38 mouse cellular contexts compared by ENCODE assay signal in genomic region chr11:109866537-109867160, GRCm38 (mm10). TPM values are rescaled to one million over a fixed set of nuclear protein-coding genes. Genes with fewer than 3 reads are reported as not detected.
DNase-seq lines count a peak whose midpoint lies in the region; ATAC-seq and TF ChIP-seq lines count a peak whose summit lies in the region.
"Had no signal": no experiment of that assay in that cellular context is flagged by ENCODE, and none has a peak within 500 bp of the region (broad histone marks: within the 10 kb centered on the region; RNA-seq: fewer than 3 reads in every experiment).

No protein-coding gene starts in this region.

- DNase-seq in forebrain, postnatal 0 days: no peak
- DNase-seq in heart, postnatal 0 days (ENCODE audit: low spot score): no peak
- DNase-seq in heart, adult 8-10 months (ENCODE audit: low spot score): no peak
- peak; percentile 55 for DNase-seq in lung, embryonic 14.5 days
- DNase-seq in lung, postnatal 36 days: no peak
- no peak for DNase-seq in MEL (ENCODE audit: low read depth, low spot score)
- DNase-seq in right cerebral cortex, adult 2 months (ENCODE audit: low spot score in 2 of 2): no peak
- DNase-seq: adrenal gland, postnatal 25 days; cerebellum, adult 11-12 months; cerebellum, adult 9-11 months; embryo, embryonic 11 days; gastrocnemius, postnatal 14 days; heart, adult 18-20 months; kidney, adult 9 months; kidney, postnatal 14 days; lung, postnatal 14 days; right cerebral cortex, adult 18-20 months; right cerebral cortex, postnatal 4 days; thymus, postnatal 4 days had no signal

- no peak overlapping the region for H3K27ac ChIP-seq in forebrain, postnatal 0 days (ENCODE audit: low read depth, low read length)
- H3K27ac ChIP-seq in forebrain, embryonic 15.5 days (replicated peaks): no peak overlapping the region
- H3K27ac ChIP-seq in heart, postnatal 0 days (ENCODE audit: low read depth): no peak overlapping the region
- H3K27ac ChIP-seq in lung, embryonic 14.5 days (ENCODE audit: low read depth): no peak overlapping the region
- no peak overlapping the region for H3K27ac ChIP-seq in MEL (ENCODE audit: control insufficient read depth, low read depth, low read length)
- H3K27ac ChIP-seq: embryonic facial prominence, embryonic 12.5 days; heart, embryonic 15.5 days; hindbrain, embryonic 15.5 days; left cerebral cortex, adult 2 months; limb, embryonic 12.5 days; liver, embryonic 15.5 days; midbrain, embryonic 10.5 days; neural tube, embryonic 12.5 days had no signal

- TF ChIP-seq EP300 in heart, postnatal 0 days (IDR thresholded peaks at IDR 0.05; ENCODE audit: low read depth): no peak
- TF ChIP-seq EP300 in MEL (IDR thresholded peaks at IDR 0.05; ENCODE audit: low read depth in 1 of 2, low read length in 2 of 2): no peak

- TF ChIP-seq POLR2A in MEL (IDR thresholded peaks at IDR 0.05; ENCODE audit: control insufficient read depth in 1 of 2, insufficient read depth in 1 of 2, low read depth in 1 of 2, low read length in 2 of 2, poor library complexity in 1 of 2): no peak

- no peaks in the 10 kb centered on the region for H3K79me2 ChIP-seq in MEL (ENCODE audit: control insufficient read depth, insufficient read depth, low read length, poor library complexity)

- no peaks in the 10 kb centered on the region for H3K9me3 ChIP-seq in forebrain, postnatal 0 days (ENCODE audit: low read length)
- no peaks in the 10 kb centered on the region for H3K9me3 ChIP-seq in forebrain, embryonic 15.5 days
- no peaks in the 10 kb centered on the region for H3K9me3 ChIP-seq in heart, postnatal 0 days (replicated peaks; ENCODE audit: control insufficient read depth, low read length)
- no peaks in the 10 kb centered on the region for H3K9me3 ChIP-seq in lung, embryonic 14.5 days (ENCODE audit: low read depth, low read length)
- no peaks in the 10 kb centered on the region for H3K9me3 ChIP-seq in MEL (replicated peaks; ENCODE audit: insufficient read depth, low read length)
- H3K9me3 ChIP-seq: embryonic facial prominence, embryonic 12.5 days; heart, embryonic 15.5 days; hindbrain, embryonic 15.5 days; limb, embryonic 12.5 days; liver, embryonic 15.5 days; midbrain, embryonic 10.5 days; neural tube, embryonic 12.5 days had no signal

- WGBS in forebrain, postnatal 0 days: 79% methylated on average over 11 of the region's 11 CpGs
- WGBS in forebrain, embryonic 15.5 days: 76% methylated on average over 11 of the region's 11 CpGs
- 59% methylated on average over 11 of the region's 11 CpGs for WGBS in heart, postnatal 0 days
- WGBS in lung, embryonic 14.5 days: 48% methylated on average over 11 of the region's 11 CpGs

- no peaks in the 10 kb centered on the region for H3K27me3 ChIP-seq in forebrain, postnatal 0 days (ENCODE audit: insufficient read depth, low read length)
- no peaks in the 10 kb centered on the region for H3K27me3 ChIP-seq in forebrain, embryonic 15.5 days
- no peaks in the 10 kb centered on the region for H3K27me3 ChIP-seq in heart, postnatal 0 days (ENCODE audit: control insufficient read depth, insufficient read depth, low read length)
- no peaks in the 10 kb centered on the region for H3K27me3 ChIP-seq in lung, embryonic 14.5 days (ENCODE audit: insufficient read depth, low read length)
- no peaks in the 10 kb centered on the region for H3K27me3 ChIP-seq in MEL (ENCODE audit: control insufficient read depth in 1 of 2, insufficient read depth in 2 of 2, low read length in 2 of 2)
- H3K27me3 ChIP-seq: embryonic facial prominence, embryonic 12.5 days; heart, embryonic 15.5 days; hindbrain, embryonic 15.5 days; limb, embryonic 12.5 days; liver, embryonic 15.5 days; neural tube, embryonic 12.5 days had no signal

- H3K4me1 ChIP-seq in forebrain, postnatal 0 days (ENCODE audit: insufficient read depth): no peaks in the 10 kb centered on the region
- H3K4me1 ChIP-seq in forebrain, embryonic 15.5 days: no peaks in the 10 kb centered on the region
- H3K4me1 ChIP-seq in heart, postnatal 0 days (ENCODE audit: control insufficient read depth, insufficient read depth): no peaks in the 10 kb centered on the region
- H3K4me1 ChIP-seq in lung, embryonic 14.5 days (ENCODE audit: insufficient read depth): no peaks in the 10 kb centered on the region
- H3K4me1 ChIP-seq in MEL (ENCODE audit: control insufficient read depth in 1 of 2, insufficient read depth in 2 of 2, low read length in 2 of 2): peaks cover 0 to 6% of the 10 kb centered on the region in 2 experiments; a peak in 2 of 4 replicates
- H3K4me1 ChIP-seq: embryonic facial prominence, embryonic 12.5 days; heart, embryonic 15.5 days; hindbrain, embryonic 15.5 days; limb, embryonic 12.5 days; liver, embryonic 15.5 days; midbrain, embryonic 10.5 days; neural tube, embryonic 12.5 days had no signal

- no peak overlapping the region for H3K4me3 ChIP-seq in forebrain, postnatal 0 days (ENCODE audit: low read depth, low read length)
- no peak overlapping the region for H3K4me3 ChIP-seq in forebrain, embryonic 15.5 days
- no peak overlapping the region for H3K4me3 ChIP-seq in heart, postnatal 0 days (ENCODE audit: low read depth, low read length)
- no peak overlapping the region for H3K4me3 ChIP-seq in lung, embryonic 14.5 days (ENCODE audit: low read depth, low read length)
- no peak overlapping the region for H3K4me3 ChIP-seq in MEL (ENCODE audit: control insufficient read depth in 1 of 2, insufficient read depth in 1 of 2, low read depth in 2 of 2, low read length in 2 of 2)
- H3K4me3 ChIP-seq: embryonic facial prominence, embryonic 12.5 days; heart, embryonic 15.5 days; hindbrain, embryonic 15.5 days; left cerebral cortex, adult 2 months; limb, embryonic 12.5 days; liver, embryonic 15.5 days; midbrain, embryonic 10.5 days; myocyte; neural tube, embryonic 12.5 days had no signal

- TF ChIP-seq CTCF in forebrain, postnatal 0 days (IDR thresholded peaks at IDR 0.05; ENCODE audit: low read depth): peak; percentile 30; the same call in 1 of the 2 replicates
- peak; percentile 10; the same call in 1 of the 2 replicates for TF ChIP-seq CTCF in heart, postnatal 0 days (IDR thresholded peaks at IDR 0.05; ENCODE audit: low read depth)
- TF ChIP-seq CTCF in lung, embryonic 14.5 days (IDR thresholded peaks at IDR 0.05; ENCODE audit: low read depth): peak; percentile 37
- TF ChIP-seq CTCF in MEL (IDR thresholded peaks at IDR 0.05 in 2 of 3, conservative IDR thresholded peaks at IDR 0.05 in 1 of 3; ENCODE audit: control insufficient read depth in 1 of 3, insufficient read depth in 1 of 3, low read depth in 2 of 3, low read length in 3 of 3, poor library complexity in 1 of 3, severe bottlenecking in 1 of 3): peak in 1 of 3 experiments; percentile 37; a peak in 2 of 6 replicates

- no peak for ATAC-seq in forebrain, postnatal 0 days
- no peak for ATAC-seq in forebrain, embryonic 15.5 days (replicated peaks)
- ATAC-seq in heart, postnatal 0 days (ENCODE audit: insufficient read depth, low read depth): no peak
- no peak for ATAC-seq in lung, embryonic 14.5 days (ENCODE audit: insufficient read depth)
- ATAC-seq: midbrain, embryonic 16.5 days had no signal

- no peaks in the 10 kb centered on the region for H3K36me3 ChIP-seq in forebrain, postnatal 0 days (ENCODE audit: insufficient read depth)
- H3K36me3 ChIP-seq in forebrain, embryonic 15.5 days: no peaks in the 10 kb centered on the region
- no peaks in the 10 kb centered on the region for H3K36me3 ChIP-seq in heart, postnatal 0 days (replicated peaks; ENCODE audit: control insufficient read depth, insufficient read depth, low read length)
- H3K36me3 ChIP-seq in lung, embryonic 14.5 days (ENCODE audit: insufficient read depth): no peaks in the 10 kb centered on the region
- no peaks in the 10 kb centered on the region for H3K36me3 ChIP-seq in MEL (ENCODE audit: control insufficient read depth in 1 of 2, insufficient read depth in 2 of 2, low read length in 2 of 2)
- H3K36me3 ChIP-seq: embryonic facial prominence, embryonic 12.5 days; heart, embryonic 15.5 days; hindbrain, embryonic 15.5 days; limb, embryonic 12.5 days; liver, embryonic 15.5 days; midbrain, embryonic 10.5 days; neural tube, embryonic 12.5 days had no signal

- H3K4me2 ChIP-seq in forebrain, postnatal 0 days (ENCODE audit: low read depth): no peak overlapping the region
- H3K4me2 ChIP-seq in forebrain, embryonic 15.5 days (replicated peaks): no peak overlapping the region
- no peak overlapping the region for H3K4me2 ChIP-seq in heart, postnatal 0 days (ENCODE audit: low read depth, low read length)
- H3K4me2 ChIP-seq in lung, embryonic 14.5 days: peak overlapping the region; percentile 18; the same call in 1 of the 2 replicates
- H3K4me2 ChIP-seq: embryonic facial prominence, embryonic 12.5 days; heart, embryonic 15.5 days; hindbrain, embryonic 15.5 days; limb, embryonic 12.5 days; liver, embryonic 15.5 days; neural tube, embryonic 12.5 days had no signal

- peak; percentile 54 for TF ChIP-seq RAD21 in MEL (IDR thresholded peaks at IDR 0.05; ENCODE audit: low read depth, low read length)

- H3K9ac ChIP-seq in forebrain, postnatal 0 days: no peak overlapping the region
- H3K9ac ChIP-seq in forebrain, embryonic 15.5 days (replicated peaks): no peak overlapping the region
- no peak overlapping the region for H3K9ac ChIP-seq in heart, postnatal 0 days (replicated peaks; ENCODE audit: low read depth, low read length)
- H3K9ac ChIP-seq in lung, embryonic 14.5 days: no peak overlapping the region
- H3K9ac ChIP-seq in MEL (ENCODE audit: control insufficient read depth, low read depth, low read length, poor library complexity, severe bottlenecking): no peak overlapping the region
- H3K9ac ChIP-seq: embryonic facial prominence, embryonic 12.5 days; heart, embryonic 15.5 days; hindbrain, embryonic 15.5 days; limb, embryonic 12.5 days; liver, embryonic 15.5 days; neural tube, embryonic 12.5 days had no signal

TF ChIP-seq in MEL, 35 proteins besides CTCF, POLR2A, EP300 and RAD21:
- TF ChIP-seq SMC3 (IDR thresholded peaks at IDR 0.05; ENCODE audit: low read depth, low read length) (peak; percentile 31), SIN3A (IDR thresholded peaks at IDR 0.05; ENCODE audit: low read length) (no peak)
TF ChIP-seq in MEL: peak in this region for 1.

RNA-seq across cellular contexts. Expression of gene 1700012B07Rik, which starts 38.8 kb away (rescaled TPM):
- not detected in 2 replicates for total RNA-seq in forebrain, postnatal 0 days (2014; rRNA removed)
- not detected in 2 replicates for polyA plus RNA-seq in forebrain, postnatal 0 days (2015; fragmentation: Nextera tagmentation; extraction: Ambion mirVana)
- polyA plus RNA-seq in forebrain, embryonic 15.5 days (2015; fragmentation: Nextera tagmentation; extraction: Ambion mirVana): not detected in 2 replicates
- total RNA-seq in heart, postnatal 0 days (2014; rRNA removed; ENCODE audit: low replicate concordance): not detected in 2 replicates
- polyA plus RNA-seq in heart, postnatal 0 days (2015; fragmentation: Nextera tagmentation; extraction: Ambion mirVana): not detected in 2 replicates
- total RNA-seq in heart, adult 8-10 months (2022): not detected
- polyA plus RNA-seq in lung, embryonic 14.5 days (2014; fragmentation: Nextera tagmentation; extraction: Ambion mirVana): not detected in 2 replicates
- not detected in 2 replicates for total RNA-seq in MEL (2012; rRNA removed)
- not detected for polyA plus RNA-seq in MEL (2012; ENCODE audit: insufficient read depth in 1 of 2, insufficient read length in 2 of 2, low read depth in 1 of 2, low replicate concordance in 2 of 2, missing spikeins in 1 of 2)
- total RNA-seq: adrenal gland, adult 18-20 months; adrenal gland, postnatal 25 days; gastrocnemius, postnatal 14 days; heart, adult 18-20 months; hematopoietic stem cell, adult 5-6 weeks; layer of hippocampus, postnatal 14 days; left cerebral cortex, adult 2 months; left cerebral cortex, postnatal 25 days; liver, adult 2 months; megakaryocyte progenitor cell, adult 5-6 weeks had no signal
- polyA plus RNA-seq: embryonic facial prominence, embryonic 12.5 days; heart, embryonic 15.5 days; hindbrain, embryonic 15.5 days; intestine, embryonic 14.5 days; limb, embryonic 12.5 days; liver, adult 2 months; liver, embryonic 15.5 days; midbrain, embryonic 10.5 days; midbrain, embryonic 16.5 days; neural tube, embryonic 12.5 days; spleen, adult 2 months had no signal
